Mouse (Mus musculus): ENCODE measurements around the gene Dgkd. TPM values are rescaled to one million over a fixed set of nuclear protein-coding genes. Genes with fewer than 3 reads are reported as not detected.

Dgkd gene
- total and polyA plus RNA-seq, 3 experiments = 29.5 to 135 (median 39.5) TPM

DNA sequence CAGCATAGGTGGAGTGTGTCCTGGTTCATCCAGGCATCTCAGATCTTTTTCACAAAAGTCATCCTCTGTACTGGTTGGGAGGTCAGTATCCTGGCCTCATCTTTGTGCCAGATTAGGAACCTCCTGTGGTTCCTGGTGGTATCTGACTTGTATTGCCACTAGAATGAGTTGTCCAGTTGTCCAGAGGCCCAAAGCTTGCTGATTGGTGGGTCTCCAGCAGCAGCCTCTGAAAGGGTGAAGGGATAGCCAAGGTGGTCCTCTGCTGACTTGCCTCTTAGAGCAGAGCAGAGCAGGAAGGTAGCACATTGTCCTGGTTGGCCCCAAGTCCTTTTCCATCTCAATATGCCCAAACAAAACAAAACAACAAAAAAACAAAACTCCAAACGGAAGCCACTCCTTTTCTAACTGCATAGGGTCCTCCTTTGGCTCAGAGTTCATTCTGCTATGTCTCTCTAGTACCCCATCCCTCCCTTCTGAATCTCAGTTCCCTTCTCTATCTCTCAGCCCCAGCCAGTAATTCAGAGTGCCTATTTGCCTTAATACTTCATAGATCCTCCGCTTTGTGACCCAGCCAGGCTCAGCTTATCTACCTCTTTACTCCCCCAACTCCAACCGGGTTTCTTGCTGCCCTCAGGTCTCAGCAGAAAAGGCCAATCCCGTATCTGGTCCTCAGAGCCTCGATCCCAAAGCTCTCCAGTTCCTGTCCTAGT lies 851 bp upstream of the Dgkd start:
- H3K27ac ChIP-seq (ENCODE audit: control insufficient read depth, low read depth, low read length) = 0 out of 2 replicates have a peak overlapping the region, but pooled peaks have one; percentile 33
- H3K9ac ChIP-seq (ENCODE audit: control insufficient read depth, low read depth, low read length, poor library complexity, severe bottlenecking) = peak overlapping the region; percentile 71

GRCm38 (mm10) chr1:87853601-87854361 lies 694 bp downstream of the Dgkd start:
- no peak for TF ChIP-seq KAT2A (conservative IDR thresholded peaks at IDR 0.05; ENCODE audit: low read depth, low read length)
- TF ChIP-seq NRF1 (IDR thresholded peaks at IDR 0.05; ENCODE audit: insufficient read depth, low read depth, low read length, poor library complexity, severe bottlenecking) = no peak
- peak; percentile 47 for TF ChIP-seq SIN3A (IDR thresholded peaks at IDR 0.05; ENCODE audit: low read length)
- Histone ChIP-seq H3K9ac (ENCODE audit: control insufficient read depth, low read depth, low read length, poor library complexity, severe bottlenecking) (peak overlapping the region; percentile 98), H3K36me3 (ENCODE audit: control insufficient read depth in 1 of 2, insufficient read depth in 2 of 2, low read length in 2 of 2) (peaks cover 0 to 27% of the 10 kb centered on the region in 2 experiments; a peak in 2 of 4 replicates), H3K4me3 (ENCODE audit: control insufficient read depth in 1 of 2, insufficient read depth in 1 of 2, low read depth in 2 of 2, low read length in 2 of 2) (peak overlapping the region; percentile 81 to 100), H3K27ac (ENCODE audit: control insufficient read depth, low read depth, low read length) (peak overlapping the region; percentile 65), H3K27me3 (ENCODE audit: control insufficient read depth in 1 of 2, insufficient read depth in 2 of 2, low read length in 2 of 2) (no peaks in the 10 kb centered on the region), H3K79me2 (ENCODE audit: control insufficient read depth, insufficient read depth, low read length, poor library complexity) (peaks cover 48% of the 10 kb centered on the region), H3K4me1 (ENCODE audit: control insufficient read depth in 1 of 2, insufficient read depth in 2 of 2, low read length in 2 of 2) (peaks cover 22 to 27% of the 10 kb centered on the region in 2 experiments), H3K9me3 (replicated peaks; ENCODE audit: insufficient read depth, low read length) (no peaks in the 10 kb centered on the region)
- DNase-seq (ENCODE audit: low read depth, low spot score) = peak; percentile 55

More for the DNA sequence above, 851 bp upstream of the Dgkd start:
- Histone ChIP-seq H3K27me3 (ENCODE audit: control insufficient read depth in 1 of 2, insufficient read depth in 2 of 2, low read length in 2 of 2) (no peaks in the 10 kb centered on the region), H3K36me3 (ENCODE audit: control insufficient read depth in 1 of 2, insufficient read depth in 2 of 2, low read length in 2 of 2) (peaks cover 0 to 41% of the 10 kb centered on the region in 2 experiments; a peak in 2 of 4 replicates), H3K9me3 (replicated peaks; ENCODE audit: insufficient read depth, low read length) (no peaks in the 10 kb centered on the region), H3K4me3 (ENCODE audit: control insufficient read depth in 1 of 2, insufficient read depth in 1 of 2, low read depth in 2 of 2, low read length in 2 of 2) (peak overlapping the region; percentile 65 to 100), H3K79me2 (ENCODE audit: control insufficient read depth, insufficient read depth, low read length, poor library complexity) (peaks cover 35% of the 10 kb centered on the region), H3K4me1 (ENCODE audit: control insufficient read depth in 1 of 2, insufficient read depth in 2 of 2, low read length in 2 of 2) (peaks cover 37 to 41% of the 10 kb centered on the region in 2 experiments)
- peak; percentile 39 for DNase-seq (ENCODE audit: low read depth, low spot score)
- no peak for TF ChIP-seq MYC (IDR thresholded peaks at IDR 0.05; ENCODE audit: low read depth, low read length)
- no peak for TF ChIP-seq POLR2AphosphoS5 (IDR thresholded peaks at IDR 0.05; ENCODE audit: borderline replicate concordance, low read depth, low read length)
- TF ChIP-seq GATA1 (IDR thresholded peaks at IDR 0.05; ENCODE audit: low read depth, low read length) = no peak
- no peak for TF ChIP-seq ZNF384 (IDR thresholded peaks at IDR 0.05; ENCODE audit: low read depth, low read length)
- TF ChIP-seq TCF12 (IDR thresholded peaks at IDR 0.05; ENCODE audit: low read depth, low read length) = 0 out of 2 replicates have a peak, but pooled peaks have one; percentile 2
- TF ChIP-seq SMC3 (IDR thresholded peaks at IDR 0.05; ENCODE audit: low read depth, low read length) = no peak
- 0 out of 2 replicates have a peak, but pooled peaks have one; percentile 15 for TF ChIP-seq HCFC1 (IDR thresholded peaks at IDR 0.05; ENCODE audit: low read depth, low read length)
- TF ChIP-seq ZKSCAN1 (IDR thresholded peaks at IDR 0.05; ENCODE audit: low read depth, low read length) = no peak
- no peak for TF ChIP-seq BHLHE40 (IDR thresholded peaks at IDR 0.05; ENCODE audit: borderline replicate concordance, low read depth, low read length)
- no peak for TF ChIP-seq MAFK (IDR thresholded peaks at IDR 0.05; ENCODE audit: borderline replicate concordance, low read depth, low read length)
- no peak for TF ChIP-seq MYB (IDR thresholded peaks at IDR 0.05; ENCODE audit: low read depth, low read length)
- no peak; the same call in 1 of the 2 replicates for TF ChIP-seq SIN3A (IDR thresholded peaks at IDR 0.05; ENCODE audit: low read length)
- TF ChIP-seq POLR2A (IDR thresholded peaks at IDR 0.05; ENCODE audit: control insufficient read depth in 1 of 2, insufficient read depth in 1 of 2, low read depth in 1 of 2, low read length in 2 of 2, poor library complexity in 1 of 2) = no peak
- TF ChIP-seq CHD1 (IDR thresholded peaks at IDR 0.05; ENCODE audit: low read depth, low read length) = no peak
- no peak for TF ChIP-seq ZC3H11A (IDR thresholded peaks at IDR 0.05; ENCODE audit: low read depth, low read length)
- TF ChIP-seq USF2 (IDR thresholded peaks at IDR 0.05; ENCODE audit: borderline replicate concordance in 1 of 2, insufficient read depth in 1 of 2, low read depth in 1 of 2, low read length in 2 of 2) = no peak
- 0 out of 2 replicates have a peak, but pooled peaks have one; percentile 9 for TF ChIP-seq RCOR1 (IDR thresholded peaks at IDR 0.05; ENCODE audit: low read depth, low read length)
- TF ChIP-seq GABPA (IDR thresholded peaks at IDR 0.05; ENCODE audit: low read depth, low read length) = no peak

Data from MEL (cell line).